In genomic region chr11:71230684-71231480, GRCm38 (mm10) we compare ENCODE assay signal across 12 mouse cellular contexts. TPM values are rescaled to one million over a fixed set of nuclear protein-coding genes. Genes with fewer than 3 reads are reported as not detected.
DNase-seq lines count a peak whose midpoint lies in the region; ATAC-seq and TF ChIP-seq lines count a peak whose summit lies in the region.
"Had no signal": no experiment of that assay in that cellular context is flagged by ENCODE, and none has a peak within 500 bp of the region (broad histone marks: within the 10 kb centered on the region; RNA-seq: fewer than 3 reads in every experiment).

Gene Nlrp1b, minus strand, starts transcription at chr11:71230733.

- peak; percentile 31 for DNase-seq in kidney, adult 2 months
- DNase-seq in kidney, adult 18-20 months: no peak
- DNase-seq in thymus, postnatal 0 days (ENCODE audit: low spot score): peak; percentile 26
- no peak for DNase-seq in thymus, postnatal 25 days
- DNase-seq in lung, postnatal 14 days: peak; percentile 3
- DNase-seq in telencephalon, adult 2 months (ENCODE audit: low read depth, low spot score): peak; percentile 35
- DNase-seq in retina, postnatal 1 day: no peak
- DNase-seq in hindbrain, embryonic 14.5 days (ENCODE audit: low spot score): no peak
- DNase-seq: adrenal gland, adult 8-10 months; spleen, adult 18-20 months had no signal

- H3K27me3 ChIP-seq in kidney, adult 2 months (replicated peaks; ENCODE audit: control insufficient read depth, insufficient read depth, low read length): no peaks in the 10 kb centered on the region
- no peaks in the 10 kb centered on the region for H3K27me3 ChIP-seq in hindbrain, embryonic 14.5 days (ENCODE audit: control insufficient read depth, insufficient read depth, low read length)
- H3K27me3 ChIP-seq: embryonic facial prominence, embryonic 12.5 days; neural tube, embryonic 13.5 days had no signal

- H3K9me3 ChIP-seq in hindbrain, embryonic 14.5 days (ENCODE audit: control insufficient read depth, low read length): no peaks in the 10 kb centered on the region
- H3K9me3 ChIP-seq: embryonic facial prominence, embryonic 12.5 days; neural tube, embryonic 13.5 days had no signal

- 59% methylated on average over 2 of the region's 2 CpGs for WGBS in kidney, adult 2 months
- 83% methylated on average over 2 of the region's 2 CpGs for WGBS in hindbrain, embryonic 14.5 days

- H3K4me3 ChIP-seq in kidney, adult 2 months (ENCODE audit: insufficient read depth, low read depth, low read length): no peak within 1 kb of the TSS
- no peak within 1 kb of the TSS for H3K4me3 ChIP-seq in hindbrain, embryonic 14.5 days (replicated peaks; ENCODE audit: low read length)
- H3K4me3 ChIP-seq: embryonic facial prominence, embryonic 12.5 days; neural tube, embryonic 13.5 days had no signal

- no peaks in the 10 kb centered on the region for H3K4me1 ChIP-seq in kidney, adult 2 months (ENCODE audit: control insufficient read depth, insufficient read depth, low read length)
- no peaks in the 10 kb centered on the region for H3K4me1 ChIP-seq in hindbrain, embryonic 14.5 days (replicated peaks; ENCODE audit: control insufficient read depth, insufficient read depth, low read length)
- H3K4me1 ChIP-seq: embryonic facial prominence, embryonic 12.5 days; neural tube, embryonic 13.5 days had no signal

- H3K9ac ChIP-seq in hindbrain, embryonic 14.5 days: no peak within 1 kb of the TSS
- H3K9ac ChIP-seq: embryonic facial prominence, embryonic 12.5 days; neural tube, embryonic 13.5 days had no signal

- no peak for ATAC-seq in hindbrain, embryonic 14.5 days (ENCODE audit: low FRiP score)

- no peak within 1 kb of the TSS for H3K4me2 ChIP-seq in hindbrain, embryonic 14.5 days (replicated peaks)
- H3K4me2 ChIP-seq: embryonic facial prominence, embryonic 12.5 days; neural tube, embryonic 13.5 days had no signal

- H3K27ac ChIP-seq in kidney, adult 2 months (ENCODE audit: insufficient read depth, low read depth, low read length): peak within 1 kb of the TSS; percentile 33; the same call in 1 of the 2 replicates
- no peak within 1 kb of the TSS for H3K27ac ChIP-seq in hindbrain, embryonic 14.5 days
- H3K27ac ChIP-seq: embryonic facial prominence, embryonic 12.5 days; neural tube, embryonic 13.5 days had no signal

- no peak for TF ChIP-seq POLR2A in kidney, adult 2 months (IDR thresholded peaks at IDR 0.05; ENCODE audit: low read depth, low read length)

- TF ChIP-seq CTCF in kidney, adult 2 months (conservative IDR thresholded peaks at IDR 0.05; ENCODE audit: insufficient read depth, insufficient read length, low read depth, low read length): no peak

- H3K36me3 ChIP-seq in kidney, adult 2 months (ENCODE audit: control insufficient read depth, insufficient read depth, low read length): no peaks in the 10 kb centered on the region
- H3K36me3 ChIP-seq in hindbrain, embryonic 14.5 days (replicated peaks; ENCODE audit: control insufficient read depth, insufficient read depth): no peaks in the 10 kb centered on the region
- H3K36me3 ChIP-seq: embryonic facial prominence, embryonic 12.5 days; neural tube, embryonic 13.5 days had no signal

RNA-seq across cellular contexts. Expression of gene Nlrp1b, which starts in this region (rescaled TPM):
- 0.22 and 0.23 TPM in 2 replicates for polyA plus RNA-seq in kidney, adult 2 months (2012; rRNA removed)
- polyA plus RNA-seq in thymus, postnatal 0 days (2015; fragmentation: Nextera tagmentation; extraction: Ambion mirVana): 0.09 and 0.17 TPM in 2 replicates
- polyA plus RNA-seq in hindbrain, embryonic 14.5 days (2014; fragmentation: Nextera tagmentation; extraction: Ambion mirVana): not detected in 2 replicates
- polyA plus RNA-seq: neural tube, embryonic 13.5 days had no signal

Comparison
In these comparisons a context has a peak if more than half of its experiments do, and no peak if none do; other contexts are left out.
1. Peak in DNase-seq and H3K27ac ChIP-seq in kidney, adult 2 months; RNA of the gene not detected or under 1 TPM.
2. Peak in DNase-seq in thymus, postnatal 0 days; RNA of the gene not detected or under 1 TPM.
3. DNase-seq: peak in lung, postnatal 14 days (single experiment) and telencephalon, adult 2 months (single experiment); none in kidney, adult 18-20 months (single experiment), thymus, postnatal 25 days (single experiment), retina, postnatal 1 day (single experiment) and hindbrain, embryonic 14.5 days (single experiment).